Mouse (Mus musculus) heart, embryonic 16.5 days (tissue): Measurements from ENCODE around the gene Srsf2. TPM values are rescaled to one million over a fixed set of nuclear protein-coding genes. Genes with fewer than 3 reads are reported as not detected.

ENCODE experiments used
- ATAC-seq: fragments of 200-750 bp; cut with Nextera tagmentation; replicated peaks from 2 replicates; pipeline ENCODE4 v1.8.0; 2017; ENCODE audit warnings: moderate number of reproducible peaks; ENCODE audit not compliant: insufficient read depth, low FRiP score; ENCODE audit errors: extremely low read depth
- H3K27ac ChIP-seq: fragments of 300-500 bp; sonication (generic); 2 replicates; pipeline ENCODE4 v1.5.1; 2014; ENCODE audit warnings: mild to moderate bottlenecking, low read length, control low read depth, moderate library complexity
- H3K27me3 ChIP-seq: fragments of 300-500 bp; sonication (generic); 2 replicates; pipeline ENCODE4 v1.6.1; 2014; ENCODE audit warnings: low read length, mixed read lengths; ENCODE audit not compliant: control insufficient read depth, insufficient read depth
- H3K36me3 ChIP-seq: fragments of 300-500 bp; sonication (generic); 2 replicates; pipeline ENCODE4 v1.6.1; 2014; ENCODE audit not compliant: control insufficient read depth, insufficient read depth
- H3K4me1 ChIP-seq: fragments of 300-500 bp; sonication (generic); 2 replicates; pipeline ENCODE4 v1.6.1; 2014; ENCODE audit warnings: low read length, mixed read lengths; ENCODE audit not compliant: control insufficient read depth, insufficient read depth
- H3K4me2 ChIP-seq: fragments of 300-500 bp; sonication (generic); 2 replicates; pipeline ENCODE4 v1.6.1; 2014; ENCODE audit warnings: low read depth, mild to moderate bottlenecking, control low read depth, low read length
- H3K4me3 ChIP-seq: fragments of 300-500 bp; sonication (generic); 2 replicates; pipeline ENCODE4 v1.5.1; 2014; ENCODE audit warnings: mild to moderate bottlenecking, control low read depth, low read length
- H3K9ac ChIP-seq: fragments of 300-500 bp; sonication (generic); 2 replicates; pipeline ENCODE4 v1.6.1; 2014; ENCODE audit warnings: low read length, control low read depth
- H3K9me3 ChIP-seq: fragments of 300-500 bp; sonication (generic); replicated peaks from 2 replicates; pipeline ENCODE4 v1.6.1; 2016; ENCODE audit warnings: low read length; ENCODE audit not compliant: control insufficient read depth
- WGBS: fragments of 180-500 bp; shearing (Covaris S2); extraction: QIAGEN DNeasy Blood & Tissue Kit; methylation state at CpG from one replicate; pipeline ENCODE4 v1.1.7; 2014; 5-methylcytosine and 5-hydroxymethylcytosine counted together
- polyA plus RNA-seq: library from polyadenylated mRNA; unstranded; fragments of >200 nt; fragmentation: Nextera tagmentation; extraction: Ambion mirVana; gene quantifications from 2 replicates; pipeline ENCODE4 v1.2.1, GENCODE M21; 2015

Srsf2 gene
- polyA plus RNA-seq, 1 experiment from 2014 or later = 516 TPM

- no peak for ATAC-seq
- no peaks in the 10 kb centered on the region for H3K9me3 ChIP-seq
- 66% methylated on average over 5 of the region's 5 CpGs for WGBS
Measured at GRCm38 (mm10) chr11:116801106-116801505, 51.8 kb downstream of the Srsf2 start.

More at GRCm38 (mm10) chr11:116801106-116801505, 51.8 kb downstream of the Srsf2 start:
- Histone ChIP-seq H3K9ac (no peak overlapping the region), H3K27ac (no peak overlapping the region), H3K4me1 (peaks cover 5% of the 10 kb centered on the region; the same call in 1 of the 2 replicates), H3K4me2 (no peak overlapping the region), H3K4me3 (no peak overlapping the region), H3K36me3 (no peaks in the 10 kb centered on the region), H3K27me3 (no peaks in the 10 kb centered on the region)

Other genes starting within 250 kb of the Srsf2 start
- 9.9 and 10.3 TPM in 2 replicates for gene Rhbdf2, start 226.1 kb downstream of the Srsf2 start, polyA plus RNA-seq
- gene Prcd, start 199.6 kb downstream of the Srsf2 start, polyA plus RNA-seq = 1.7 and 2.5 TPM in 2 replicates
- 11.6 and 12.3 TPM in 2 replicates for gene Cygb, start 198.8 kb downstream of the Srsf2 start, polyA plus RNA-seq
- gene St6galnac1, start 77.6 kb downstream of the Srsf2 start, polyA plus RNA-seq = not detected in 2 replicates
- 14.9 and 17.6 TPM in 2 replicates for gene Mxra7, start 25.0 kb downstream of the Srsf2 start, polyA plus RNA-seq
- 69.8 and 74.8 TPM in 2 replicates for gene Mettl23, start 9.8 kb downstream of the Srsf2 start, polyA plus RNA-seq
- 72.8 and 73.3 TPM in 2 replicates for gene Jmjd6, start 9.6 kb downstream of the Srsf2 start, polyA plus RNA-seq
- 30.5 and 39.0 TPM in 2 replicates for gene Mfsd11, start 654 bp downstream of the Srsf2 start, polyA plus RNA-seq
- 0.34 and 0.86 TPM in 2 replicates for gene Mgat5b, start 65.8 kb upstream of the Srsf2 start, polyA plus RNA-seq